Mouse (Mus musculus) lung, embryonic 15.5 days (tissue): ENCODE data around the gene H2-Ke6. TPM values are rescaled to one million over a fixed set of nuclear protein-coding genes. Genes with fewer than 3 reads are reported as not detected.
"Not testable (repeated sequence)": the region's sequence is repeated elsewhere in the genome, so short reads cannot be mapped to it uniquely, and the experiment has no call there.

Experiments
- ATAC-seq: fragments of 200-750 bp; cut with Nextera tagmentation; 2 replicates; pipeline ENCODE4 v1.8.0; 2017; ENCODE audit warnings: moderate number of reproducible peaks, borderline replicate concordance; ENCODE audit not compliant: low FRiP score, low TSS enrichment; ENCODE audit errors: extremely low read depth
- H3K27ac ChIP-seq: fragments of 300-500 bp; sonication (generic); 2 replicates; pipeline ENCODE4 v1.5.1; 2015; ENCODE audit warnings: moderate library complexity, mild to moderate bottlenecking, inconsistent platforms
- H3K27me3 ChIP-seq: fragments of 300-500 bp; sonication (generic); 2 replicates; pipeline ENCODE4 v1.6.1; 2015; ENCODE audit warnings: inconsistent platforms
- H3K36me3 ChIP-seq: fragments of 300-500 bp; sonication (generic); 2 replicates; pipeline ENCODE4 v1.6.1; 2015; ENCODE audit warnings: inconsistent platforms
- H3K4me1 ChIP-seq: fragments of 300-500 bp; sonication (generic); 2 replicates; pipeline ENCODE4 v1.6.1; 2015; ENCODE audit warnings: inconsistent platforms
- H3K4me2 ChIP-seq: fragments of 300-500 bp; sonication (generic); 2 replicates; pipeline ENCODE4 v1.6.1; 2015; ENCODE audit warnings: inconsistent platforms, mild to moderate bottlenecking, moderate library complexity
- H3K4me3 ChIP-seq: fragments of 300-500 bp; sonication (generic); 2 replicates; pipeline ENCODE4 v1.5.1; 2015; ENCODE audit warnings: mild to moderate bottlenecking, inconsistent platforms
- H3K9ac ChIP-seq: fragments of 300-500 bp; sonication (generic); 2 replicates; pipeline ENCODE4 v1.6.1; 2015; ENCODE audit warnings: inconsistent platforms
- H3K9me3 ChIP-seq: fragments of 300-500 bp; sonication (generic); 2 replicates; pipeline ENCODE4 v1.6.1; 2016; ENCODE audit warnings: inconsistent platforms
- whole genome bisulfite sequencing: fragments of 180-500 bp; shearing (Covaris S2); methylation state at CpG from one replicate; pipeline ENCODE4 v1.1.7; 2015; 5-methylcytosine and 5-hydroxymethylcytosine counted together
- microRNA counts: library from miRNA; unstranded; fragments of <30 nt; microRNA quantifications from one replicate; lab custom pipeline; 2016
- microRNA-seq: library from miRNA; unstranded; fragments of <30 nt; microRNA quantifications from one replicate; pipeline ENCODE4, GENCODE M21; 2016
- polyA plus RNA-seq: library from polyadenylated mRNA; unstranded; fragments of >200 nt; fragmentation: Nextera tagmentation; extraction: Ambion mirVana; gene quantifications from 2 replicates; pipeline ENCODE4 v1.2.1, GENCODE M21; 2015

H2-Ke6 gene
- polyA plus RNA-seq, 1 experiment from 2014 or later, result 46.1 TPM

DNA sequence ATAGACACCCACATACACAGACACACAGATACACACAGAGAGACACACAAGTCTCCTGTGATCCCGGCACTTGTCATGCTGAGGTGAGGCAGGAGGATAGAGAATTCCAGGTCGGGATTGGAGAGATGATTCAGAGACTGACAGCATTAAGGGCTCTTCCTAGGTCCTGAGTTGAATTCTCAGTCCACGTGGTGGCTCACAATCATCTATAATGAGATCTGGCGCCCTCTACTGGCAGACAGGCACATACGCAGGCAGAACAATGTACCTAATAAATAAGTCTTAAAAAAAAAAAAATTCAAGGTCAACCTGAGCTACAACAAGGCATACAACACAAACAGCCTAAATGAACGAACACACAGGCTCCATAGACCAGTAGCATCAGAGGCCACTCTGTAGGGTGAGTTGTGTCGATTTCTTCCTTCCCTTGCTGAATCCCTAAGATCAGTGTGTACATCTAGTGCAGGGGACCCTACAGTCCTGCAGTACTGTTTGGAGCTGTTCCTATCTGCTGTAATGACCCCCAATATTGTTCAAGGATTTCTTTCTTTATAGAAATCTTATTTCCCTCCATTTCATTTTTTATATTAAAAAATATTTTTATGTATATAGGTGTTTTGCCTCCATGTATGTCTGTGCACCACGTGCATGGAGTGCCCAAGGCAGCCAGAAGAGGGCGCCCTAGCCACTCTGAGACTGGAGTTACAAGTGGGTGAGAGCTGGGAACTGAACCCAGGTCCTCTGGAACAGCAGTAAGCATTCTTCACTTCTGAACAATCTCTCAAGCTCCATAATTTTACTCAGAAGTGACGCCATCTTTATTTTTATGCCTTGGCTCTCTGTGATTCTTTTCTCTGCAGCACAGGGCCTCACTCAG, 35.8 kb downstream of the H2-Ke6 start:
- no peak overlapping the region for H3K27ac ChIP-seq
- H3K36me3 ChIP-seq, result no peaks in the 10 kb centered on the region
- no peaks in the 10 kb centered on the region for H3K9me3 ChIP-seq
- ATAC-seq, result no peak
- H3K9ac ChIP-seq, result no peak overlapping the region
- H3K4me3 ChIP-seq, result no peak overlapping the region
- H3K4me1 ChIP-seq, result no peaks in the 10 kb centered on the region
- peaks cover under 1% of the 10 kb centered on the region for H3K27me3 ChIP-seq
- H3K4me2 ChIP-seq, result no peak overlapping the region
- 31% methylated on average over 10 of the region's 10 CpGs for WGBS

DNA sequence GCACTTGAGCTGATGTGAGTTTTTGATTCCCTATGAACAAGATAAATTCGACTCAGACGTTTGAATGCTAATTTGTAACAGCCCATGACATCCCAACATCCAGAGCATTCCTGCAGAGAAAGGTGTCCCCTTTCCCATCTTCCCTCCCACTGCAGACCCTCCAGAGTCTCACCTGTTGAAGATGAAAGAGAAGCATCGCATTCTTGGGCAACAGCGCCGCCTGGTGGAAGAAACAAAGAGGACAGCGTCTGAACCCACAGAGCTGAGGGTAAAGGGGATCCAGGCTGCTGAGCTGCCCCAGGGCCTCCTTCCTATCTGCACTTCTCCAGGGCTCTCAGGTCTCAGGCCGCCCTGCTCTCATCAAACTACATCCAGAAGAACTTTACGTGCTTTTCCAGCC, 45.7 kb downstream of the H2-Ke6 start:
- H3K27ac ChIP-seq, H3K9ac ChIP-seq, ATAC-seq, H3K36me3 ChIP-seq, H3K9me3 ChIP-seq, H3K4me3 ChIP-seq: not testable (repeated sequence)
- H3K4me2 ChIP-seq, result peak overlapping the region; percentile 78; the same call in 1 of the 2 replicates
- peaks cover 37% of the 10 kb centered on the region for H3K4me1 ChIP-seq
- peaks cover 36% of the 10 kb centered on the region for H3K27me3 ChIP-seq
- WGBS, result 6% methylated on average over 8 of the region's 8 CpGs

DNA sequence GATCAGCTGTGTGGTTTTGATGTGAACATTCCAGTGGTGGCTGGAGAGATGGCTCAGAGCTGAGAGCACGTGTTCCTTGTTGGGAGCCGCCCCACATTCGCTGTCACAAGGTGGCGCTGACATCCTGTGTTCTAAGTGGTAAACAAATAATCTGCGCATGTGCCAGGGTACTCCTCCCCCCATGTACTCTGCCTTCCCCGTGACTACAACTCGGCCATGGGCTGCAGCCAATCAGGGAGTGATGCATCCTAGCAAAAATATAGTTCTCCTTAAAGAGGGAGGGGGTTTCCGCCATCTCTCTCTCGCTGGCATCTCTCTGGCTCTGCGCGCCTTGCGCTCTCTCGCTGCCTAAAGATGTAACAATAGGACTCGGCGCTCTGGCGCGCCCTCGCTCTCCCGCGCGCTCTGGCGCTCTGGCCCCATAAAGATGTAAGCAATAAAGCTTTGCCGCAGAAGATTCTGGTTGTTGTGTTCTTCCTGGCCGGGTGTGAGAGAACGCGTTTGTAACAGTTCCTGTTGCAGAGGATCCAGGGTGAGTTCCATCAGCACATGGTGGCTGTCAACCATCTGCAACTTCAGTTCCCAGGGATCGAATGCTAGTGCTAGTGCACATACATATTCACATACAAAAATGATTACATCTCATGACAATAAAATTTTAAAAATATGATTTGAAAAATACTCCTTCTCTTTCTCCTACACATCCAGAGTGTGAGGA, 46.5 kb downstream of the H2-Ke6 start:
- Histone ChIP-seq H3K4me2 (peak overlapping the region; percentile 78), H3K27ac (peak overlapping the region; percentile 84), H3K27me3 (peaks cover 40% of the 10 kb centered on the region), H3K4me3 (peak overlapping the region; percentile 50), H3K9ac (peak overlapping the region; percentile 43), H3K4me1 (peaks cover 37% of the 10 kb centered on the region)
- not testable (repeated sequence) for H3K9me3 ChIP-seq, H3K36me3 ChIP-seq
- under 1% methylated on average over 27 of the region's 27 CpGs for WGBS
- peak; percentile 92 for ATAC-seq

DNA sequence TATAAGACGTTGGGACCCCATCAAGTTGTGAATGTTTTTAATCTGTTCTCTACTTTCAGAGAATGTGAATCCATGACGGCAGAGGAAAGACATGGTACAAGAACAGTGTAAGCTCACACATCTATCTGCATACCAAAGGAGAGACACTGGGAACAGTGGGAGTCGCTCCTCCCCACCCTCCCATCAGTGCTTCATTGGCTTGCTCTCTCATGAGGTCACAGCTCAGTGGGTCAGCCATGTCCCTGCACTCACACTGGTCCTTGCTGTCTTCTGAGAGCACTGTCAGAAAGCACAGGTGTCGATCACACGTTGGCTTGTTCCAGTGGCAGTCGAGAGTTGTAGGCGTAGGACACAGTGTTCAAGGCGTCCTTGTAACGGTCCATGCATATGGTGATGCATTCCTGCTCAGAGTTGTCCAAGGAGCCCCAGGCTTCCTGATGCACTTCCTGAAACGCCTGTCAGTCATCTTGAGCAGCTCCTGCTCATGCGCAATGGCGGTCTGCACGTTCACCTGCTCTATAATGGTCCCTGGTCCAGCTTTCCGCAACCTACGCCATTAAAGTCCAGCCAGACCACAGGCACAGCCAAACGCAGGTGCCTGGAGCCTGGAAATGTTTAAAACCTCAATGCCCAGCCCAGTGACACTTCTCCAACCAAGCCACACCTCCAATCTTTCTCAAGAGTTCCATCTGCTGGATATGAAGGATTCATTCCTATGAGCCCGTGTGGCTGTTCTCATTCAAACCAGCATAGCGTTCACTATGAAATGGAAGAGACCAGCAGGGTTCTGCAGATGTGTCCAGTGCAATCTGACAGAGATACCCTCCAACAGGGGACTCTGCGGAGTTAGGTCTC, 47.5 kb downstream of the H2-Ke6 start:
- no peaks in the 10 kb centered on the region for H3K9me3 ChIP-seq
- WGBS, result 64% methylated on average over 19 of the region's 19 CpGs
- H3K27me3 ChIP-seq, result peaks cover 46% of the 10 kb centered on the region
- H3K9ac ChIP-seq, result peak overlapping the region; percentile 16; the same call in 1 of the 2 replicates
- ATAC-seq, result no peak
- no peaks in the 10 kb centered on the region for H3K36me3 ChIP-seq
- peaks cover 37% of the 10 kb centered on the region for H3K4me1 ChIP-seq
- H3K27ac ChIP-seq, result peak overlapping the region; percentile 76
- H3K4me2 ChIP-seq, result peak overlapping the region; percentile 78
- peak overlapping the region; percentile 50 for H3K4me3 ChIP-seq

DNA sequence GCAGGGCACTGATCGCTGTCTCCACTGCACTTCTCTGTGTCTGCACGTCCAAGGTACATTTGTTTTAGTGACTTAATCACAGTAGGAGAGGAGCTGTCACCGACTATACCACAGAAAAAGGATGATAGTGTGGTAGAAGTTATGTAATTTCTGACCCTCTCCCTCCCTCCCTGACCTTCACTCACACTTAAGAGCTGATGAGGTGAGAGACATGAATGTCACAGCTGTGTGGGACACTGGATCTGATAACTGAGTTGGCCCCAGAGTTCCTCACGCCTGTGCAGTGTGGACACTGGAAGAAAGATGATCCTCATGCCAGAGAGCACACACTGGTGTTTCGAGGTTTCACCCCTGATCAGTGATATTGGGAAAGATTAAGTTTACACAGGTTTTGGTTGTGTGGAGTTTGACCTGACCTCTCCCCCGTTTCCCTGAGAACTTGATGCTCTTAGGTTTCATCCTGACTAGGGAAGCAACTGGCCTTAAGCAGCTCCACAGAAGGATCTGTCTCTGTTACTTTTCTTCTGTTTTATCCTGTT, 48.3 kb downstream of the H2-Ke6 start:
- Histone ChIP-seq H3K9me3 (no peaks in the 10 kb centered on the region), H3K36me3 (no peaks in the 10 kb centered on the region), H3K4me1 (peaks cover 37% of the 10 kb centered on the region), H3K4me3 (no peak overlapping the region), H3K27ac (no peak overlapping the region), H3K27me3 (peaks cover 46% of the 10 kb centered on the region), H3K9ac (no peak overlapping the region), H3K4me2 (no peak overlapping the region)
- ATAC-seq, result no peak
- 36% methylated on average over 6 of the region's 6 CpGs for WGBS

DNA sequence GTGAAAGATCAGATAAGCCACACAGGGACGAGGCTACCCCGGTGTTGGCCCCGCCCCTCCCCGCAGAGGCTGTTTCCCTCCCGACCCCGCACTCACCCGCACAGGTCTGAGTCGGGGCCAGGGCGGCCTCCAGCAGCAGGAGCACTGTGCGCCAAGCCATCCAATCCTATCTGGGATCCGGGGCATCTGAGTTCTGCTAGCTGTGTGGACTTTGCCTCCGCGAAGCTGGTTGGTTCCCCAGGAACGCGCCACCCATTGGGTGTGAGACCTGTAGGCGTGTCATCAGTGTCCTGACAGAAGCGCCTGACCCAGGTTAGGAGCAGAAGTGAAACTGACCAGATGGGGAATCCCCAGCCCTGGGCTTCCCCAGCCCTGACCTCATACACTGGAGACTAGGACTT, 49.2 kb downstream of the H2-Ke6 start:
- Histone ChIP-seq H3K27ac (no peak overlapping the region), H3K36me3 (no peaks in the 10 kb centered on the region), H3K4me3 (peak overlapping the region; percentile 34), H3K9ac (no peak overlapping the region), H3K9me3 (no peaks in the 10 kb centered on the region), H3K4me2 (peak overlapping the region; percentile 62), H3K27me3 (peaks cover 46% of the 10 kb centered on the region), H3K4me1 (peaks cover 37% of the 10 kb centered on the region)
- 1% methylated on average over 16 of the region's 17 CpGs for WGBS
- peak; percentile 44; the same call in 1 of the 2 replicates for ATAC-seq

DNA sequence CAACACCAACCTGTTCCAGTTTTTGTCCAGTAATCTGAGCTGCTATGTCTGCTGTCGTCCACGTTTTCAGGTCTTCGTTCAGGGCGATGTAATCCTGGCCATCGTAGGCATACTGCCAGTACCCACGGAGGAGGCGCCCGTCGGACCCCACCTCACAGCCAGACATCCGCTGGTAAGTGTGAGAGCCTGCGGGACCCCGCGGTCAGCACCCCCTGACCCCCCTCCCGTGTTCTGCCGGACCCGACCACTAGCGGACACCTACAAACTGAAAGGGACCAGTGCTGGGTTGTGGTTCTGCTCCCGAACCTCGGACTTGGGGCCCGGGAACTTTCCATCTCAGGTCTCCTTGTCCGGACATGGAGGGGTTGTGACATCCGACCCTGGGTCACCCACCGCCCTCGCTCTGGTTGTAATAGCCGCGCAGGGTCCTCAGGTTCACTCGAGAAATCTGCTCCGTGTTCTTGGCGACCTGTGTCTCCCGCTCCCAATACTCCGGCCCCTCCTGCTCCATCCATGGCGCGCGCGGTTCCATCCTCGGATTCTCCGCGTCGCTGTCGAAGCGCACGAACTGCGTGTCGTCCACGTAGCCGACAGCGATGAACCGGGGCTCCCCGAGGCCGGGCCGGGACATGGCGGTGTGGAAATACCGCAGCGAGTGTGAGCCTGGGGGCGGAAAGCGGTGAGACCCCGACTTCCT, 49.9 kb downstream of the H2-Ke6 start:
- Histone ChIP-seq H3K4me1 (peaks cover 37% of the 10 kb centered on the region), H3K4me2 (peak overlapping the region; percentile 62), H3K9me3 (no peaks in the 10 kb centered on the region), H3K36me3 (no peaks in the 10 kb centered on the region), H3K9ac (no peak overlapping the region), H3K27me3 (peaks cover 46% of the 10 kb centered on the region), H3K4me3 (peak overlapping the region; percentile 34), H3K27ac (no peak overlapping the region)
- 2% methylated on average over 57 of the region's 57 CpGs for WGBS
- no peak for ATAC-seq

MicroRNAs encoded within 50 kb of the gene (microRNA counts, 519-probe panel; counts per million panel counts)
- microRNA mmu-miR-219 (lab: Ali Mortazavi, UCI), result 1,357 counts per million, percentile 7 among the panel's probes with 10 or more counts

Small RNA genes within 50 kb of the gene (microRNA-seq; reads per million reads assigned to microRNA genes)
- not detected for gene Mir219a-1
- gene Mir219c, result not detected

Other genes with a start within 250 kb of the H2-Ke6 start
- 43.7 and 47.0 TPM in 2 replicates for gene Angptl4, start 246.2 kb downstream of the H2-Ke6 start, polyA plus RNA-seq
- 68.0 and 77.8 TPM in 2 replicates for gene Kank3, start 217.5 kb downstream of the H2-Ke6 start, polyA plus RNA-seq
- 885 and 959 TPM in 2 replicates for gene Rps28, start 203.5 kb downstream of the H2-Ke6 start, polyA plus RNA-seq
- 425 and 461 TPM in 2 replicates for gene Ndufa7, start 203.5 kb downstream of the H2-Ke6 start, polyA plus RNA-seq
- gene Cd320, start 185.0 kb downstream of the H2-Ke6 start, polyA plus RNA-seq, result 69.4 and 74.0 TPM in 2 replicates
- not detected in 2 replicates for gene Gm7029, start 154.2 kb downstream of the H2-Ke6 start, polyA plus RNA-seq
- 10.1 and 10.6 TPM in 2 replicates for gene Kifc1, start 137.4 kb downstream of the H2-Ke6 start, polyA plus RNA-seq
- gene Platr17, start 122.9 kb downstream of the H2-Ke6 start, polyA plus RNA-seq, result 0.28 and 0.31 TPM in 2 replicates
- 50.8 and 54.6 TPM in 2 replicates for gene Daxx, start 118.6 kb downstream of the H2-Ke6 start, polyA plus RNA-seq
- 45.3 and 52.6 TPM in 2 replicates for gene Tapbp, start 112.2 kb downstream of the H2-Ke6 start, polyA plus RNA-seq
- 17.8 and 20.6 TPM in 2 replicates for gene Zbtb22, start 112.2 kb downstream of the H2-Ke6 start, polyA plus RNA-seq
- gene Rgl2, start 98.5 kb downstream of the H2-Ke6 start, polyA plus RNA-seq, result 47.7 and 57.8 TPM in 2 replicates
- gene Pfdn6, start 87.7 kb downstream of the H2-Ke6 start, polyA plus RNA-seq, result 137 and 153 TPM in 2 replicates
- 33.1 and 34.2 TPM in 2 replicates for gene Wdr46, start 87.4 kb downstream of the H2-Ke6 start, polyA plus RNA-seq
- gene B3galt4, start 76.6 kb downstream of the H2-Ke6 start, polyA plus RNA-seq, result 3.8 and 4.3 TPM in 2 replicates
- gene Vps52, start 72.2 kb downstream of the H2-Ke6 start, polyA plus RNA-seq, result 49.3 and 55.4 TPM in 2 replicates
- 1,650 and 1,822 TPM in 2 replicates for gene Rps18, start 72.1 kb downstream of the H2-Ke6 start, polyA plus RNA-seq
- 49.7 and 69.2 TPM in 2 replicates for gene H2-K1, start 27.7 kb downstream of the H2-Ke6 start, polyA plus RNA-seq
- gene Ring1, start 3.4 kb downstream of the H2-Ke6 start, polyA plus RNA-seq, result 20.9 and 23.2 TPM in 2 replicates
- 192 and 205 TPM in 2 replicates for gene Slc39a7, start 3.6 kb upstream of the H2-Ke6 start, polyA plus RNA-seq
- gene Rxrb, start 3.8 kb upstream of the H2-Ke6 start, polyA plus RNA-seq, result 47.5 and 56.0 TPM in 2 replicates
- gene Col11a2, start 11.4 kb upstream of the H2-Ke6 start, polyA plus RNA-seq, result 4.1 and 5.0 TPM in 2 replicates
- 0.44 and 1.0 TPM in 2 replicates for gene H2-Oa, start 64.3 kb upstream of the H2-Ke6 start, polyA plus RNA-seq
- gene H2-DMa, start 91.5 kb upstream of the H2-Ke6 start, polyA plus RNA-seq, result 12.1 and 13.8 TPM in 2 replicates
- 102 and 106 TPM in 2 replicates for gene Brd2, start 94.6 kb upstream of the H2-Ke6 start, polyA plus RNA-seq
- 1.8 and 1.9 TPM in 2 replicates for gene H2-DMb2, start 115.2 kb upstream of the H2-Ke6 start, polyA plus RNA-seq
- gene H2-DMb1, start 125.0 kb upstream of the H2-Ke6 start, polyA plus RNA-seq, result 2.0 and 3.2 TPM in 2 replicates
- gene Tap1, start 159.5 kb upstream of the H2-Ke6 start, polyA plus RNA-seq, result 6.7 and 7.6 TPM in 2 replicates
- gene Psmb9, start 159.7 kb upstream of the H2-Ke6 start, polyA plus RNA-seq, result 6.5 and 10.8 TPM in 2 replicates
- gene Psmb8, start 169.7 kb upstream of the H2-Ke6 start, polyA plus RNA-seq, result 17.1 and 29.7 TPM in 2 replicates
- 8.6 and 12.7 TPM in 2 replicates for gene Tap2, start 175.5 kb upstream of the H2-Ke6 start, polyA plus RNA-seq
- gene H2-Ob, start 210.8 kb upstream of the H2-Ke6 start, polyA plus RNA-seq, result 0.09 and 0.14 TPM in 2 replicates
- gene H2-Ab1, start 229.6 kb upstream of the H2-Ke6 start, polyA plus RNA-seq, result 12.1 and 42.0 TPM in 2 replicates